Mouse (Mus musculus) hindbrain, embryonic 15.5 days (tissue): ENCODE data around the gene Atp7a. TPM values are rescaled to one million over a fixed set of nuclear protein-coding genes. Genes with fewer than 3 reads are reported as not detected.
"Not testable (repeated sequence)": the region's sequence is repeated elsewhere in the genome, so short reads cannot be mapped to it uniquely, and the experiment has no call there.

Experiments
- ATAC-seq: fragments of 200-750 bp; cut with Nextera tagmentation; 2 replicates; pipeline ENCODE4 v1.8.0; 2017; ENCODE audit warnings: low read depth, moderate number of reproducible peaks, moderate TSS enrichment; ENCODE audit not compliant: low FRiP score
- H3K27ac ChIP-seq: fragments of 300-500 bp; sonication (generic); replicated peaks from 2 replicates; pipeline ENCODE4 v1.5.1; 2015; ENCODE audit warnings: mild to moderate bottlenecking, inconsistent platforms
- H3K27me3 ChIP-seq: fragments of 300-500 bp; sonication (generic); 2 replicates; pipeline ENCODE4 v1.6.1; 2015; ENCODE audit warnings: control low read depth, inconsistent platforms
- H3K36me3 ChIP-seq: fragments of 300-500 bp; sonication (generic); 2 replicates; pipeline ENCODE4 v1.6.1; 2015; ENCODE audit warnings: control low read depth, inconsistent platforms
- H3K4me1 ChIP-seq: fragments of 300-500 bp; sonication (generic); replicated peaks from 2 replicates; pipeline ENCODE4 v1.6.1; 2015; ENCODE audit warnings: control low read depth, inconsistent platforms
- H3K4me2 ChIP-seq: fragments of 300-500 bp; sonication (generic); 2 replicates; pipeline ENCODE4 v1.6.1; 2015; ENCODE audit warnings: moderate library complexity, mild to moderate bottlenecking, inconsistent platforms
- H3K4me3 ChIP-seq: fragments of 300-500 bp; sonication (generic); 2 replicates; pipeline ENCODE4 v1.5.1; 2015; ENCODE audit warnings: mild to moderate bottlenecking, inconsistent platforms
- H3K9ac ChIP-seq: fragments of 300-500 bp; sonication (generic); 2 replicates; pipeline ENCODE4 v1.6.1; 2015; ENCODE audit warnings: inconsistent platforms
- H3K9me3 ChIP-seq: fragments of 300-500 bp; sonication (generic); 2 replicates; pipeline ENCODE4 v1.6.1; 2016; ENCODE audit warnings: control low read depth, inconsistent platforms
- WGBS: fragments of 180-500 bp; shearing (Covaris S2); methylation state at CpG from one replicate; pipeline ENCODE4 v1.1.7; 2015; 5-methylcytosine and 5-hydroxymethylcytosine counted together
- polyA plus RNA-seq: library from polyadenylated mRNA; unstranded; fragments of >200 nt; fragmentation: Nextera tagmentation; extraction: Ambion mirVana; gene quantifications from 2 replicates; pipeline ENCODE4 v1.2.1, GENCODE M21; 2015

Gene Atp7a
- polyA plus RNA-seq, 1 experiment from 2014 or later: 12.5 TPM

- Histone ChIP-seq H3K9me3 (no peaks in the 10 kb centered on the region), H3K27ac (no peak overlapping the region), H3K4me1 (peaks cover 9% of the 10 kb centered on the region; the same call in 1 of the 2 replicates), H3K4me2 (no peak overlapping the region), H3K9ac (no peak overlapping the region), H3K4me3 (no peak overlapping the region), H3K36me3 (no peaks in the 10 kb centered on the region), H3K27me3 (no peaks in the 10 kb centered on the region)
- WGBS: 71% methylated on average over 5 of the region's 5 CpGs
- no peak for ATAC-seq
Measured at GRCm38 (mm10) chrX:106030176-106030575, 3.1 kb downstream of the Atp7a start.

- no peaks in the 10 kb centered on the region for H3K9me3 ChIP-seq
- no peak overlapping the region for H3K27ac ChIP-seq
- peaks cover 9% of the 10 kb centered on the region; the same call in 1 of the 2 replicates for H3K4me1 ChIP-seq
- no peaks in the 10 kb centered on the region for H3K36me3 ChIP-seq
- no peak overlapping the region for H3K4me3 ChIP-seq
- no peak overlapping the region for H3K4me2 ChIP-seq
- no peaks in the 10 kb centered on the region for H3K27me3 ChIP-seq
- no peak for ATAC-seq
- no peak overlapping the region for H3K9ac ChIP-seq
Measured at GRCm38 (mm10) chrX:106031124-106031523, 4.0 kb downstream of the Atp7a start.

- H3K36me3 ChIP-seq: no peaks in the 10 kb centered on the region
- no peaks in the 10 kb centered on the region; the same call in 1 of the 2 replicates for H3K4me1 ChIP-seq
- WGBS: 60% methylated on average over 2 of the region's 2 CpGs
- no peak overlapping the region for H3K9ac ChIP-seq
- no peak for ATAC-seq
- H3K9me3 ChIP-seq: no peaks in the 10 kb centered on the region
- H3K27ac ChIP-seq: no peak overlapping the region
- no peaks in the 10 kb centered on the region for H3K27me3 ChIP-seq
- no peak overlapping the region for H3K4me2 ChIP-seq
- no peak overlapping the region for H3K4me3 ChIP-seq
Measured at GRCm38 (mm10) chrX:106035727-106036126, 8.7 kb downstream of the Atp7a start.

- H3K27me3 ChIP-seq: no peaks in the 10 kb centered on the region
- no peak overlapping the region for H3K27ac ChIP-seq
- no peaks in the 10 kb centered on the region for H3K36me3 ChIP-seq
- H3K4me1 ChIP-seq: no peaks in the 10 kb centered on the region; the same call in 1 of the 2 replicates
- H3K9me3 ChIP-seq: no peaks in the 10 kb centered on the region
- no peak overlapping the region for H3K4me2 ChIP-seq
- no peak for ATAC-seq
- no peak overlapping the region for H3K9ac ChIP-seq
- H3K4me3 ChIP-seq: no peak overlapping the region
- WGBS: 80% methylated on average over 3 of the region's 3 CpGs
Measured at GRCm38 (mm10) chrX:106037185-106037752, 10.2 kb downstream of the Atp7a start.

- no peak overlapping the region for H3K4me3 ChIP-seq
- H3K4me2 ChIP-seq: no peak overlapping the region
- H3K27ac ChIP-seq: no peak overlapping the region
- no peaks in the 10 kb centered on the region for H3K36me3 ChIP-seq
- 63% methylated on average over 8 of the region's 8 CpGs for WGBS
- no peaks in the 10 kb centered on the region for H3K27me3 ChIP-seq
- H3K9me3 ChIP-seq: no peaks in the 10 kb centered on the region
- no peaks in the 10 kb centered on the region for H3K4me1 ChIP-seq
- no peak for ATAC-seq
- no peak overlapping the region for H3K9ac ChIP-seq
Measured at GRCm38 (mm10) chrX:106043863-106044617, 17.0 kb downstream of the Atp7a start.

GRCm38 (mm10) chrX:106045455-106045854 lies 18.4 kb downstream of the Atp7a start:
- no peak for ATAC-seq
- 44% methylated on average over 2 of the region's 2 CpGs for WGBS
- H3K9me3 ChIP-seq: no peaks in the 10 kb centered on the region

GRCm38 (mm10) chrX:106045928-106046327 lies 18.9 kb downstream of the Atp7a start:
- no peak overlapping the region for H3K4me2 ChIP-seq
- H3K4me3 ChIP-seq: no peak overlapping the region
- H3K4me1 ChIP-seq: no peaks in the 10 kb centered on the region
- no peak overlapping the region for H3K27ac ChIP-seq
- ATAC-seq: no peak
- WGBS: 85% methylated on average over 9 of the region's 9 CpGs
- no peak overlapping the region for H3K9ac ChIP-seq
- no peaks in the 10 kb centered on the region for H3K27me3 ChIP-seq
- H3K9me3 ChIP-seq: no peaks in the 10 kb centered on the region
- H3K36me3 ChIP-seq: no peaks in the 10 kb centered on the region

More at GRCm38 (mm10) chrX:106045455-106045854, 18.4 kb downstream of the Atp7a start:
- Histone ChIP-seq H3K4me3 (no peak overlapping the region), H3K9ac (no peak overlapping the region), H3K4me2 (no peak overlapping the region), H3K27ac (no peak overlapping the region), H3K4me1 (no peaks in the 10 kb centered on the region), H3K36me3 (no peaks in the 10 kb centered on the region), H3K27me3 (no peaks in the 10 kb centered on the region)

- Histone ChIP-seq H3K4me2 (no peak overlapping the region), H3K9ac (no peak overlapping the region), H3K27ac (no peak overlapping the region), H3K4me3 (no peak overlapping the region), H3K9me3 (no peaks in the 10 kb centered on the region), H3K27me3 (no peaks in the 10 kb centered on the region), H3K36me3 (no peaks in the 10 kb centered on the region), H3K4me1 (no peaks in the 10 kb centered on the region)
- ATAC-seq: no peak
- WGBS: 89% methylated on average over 1 of the region's 1 CpGs
Measured at GRCm38 (mm10) chrX:106048191-106048590, 21.1 kb downstream of the Atp7a start.

GRCm38 (mm10) chrX:106077858-106078257 lies 50.8 kb downstream of the Atp7a start:
- not testable (repeated sequence) for ATAC-seq, H3K4me1 ChIP-seq
- WGBS: 91% methylated on average over 2 of the region's 2 CpGs

GRCm38 (mm10) chrX:106080811-106081443 lies 53.9 kb downstream of the Atp7a start:
- Histone ChIP-seq H3K9me3 (no peaks in the 10 kb centered on the region), H3K4me1 (no peaks in the 10 kb centered on the region), H3K4me2 (no peak overlapping the region), H3K36me3 (no peaks in the 10 kb centered on the region), H3K9ac (no peak overlapping the region), H3K27me3 (no peaks in the 10 kb centered on the region), H3K27ac (no peak overlapping the region), H3K4me3 (no peak overlapping the region)
- no peak for ATAC-seq
- WGBS: 46% methylated on average over 13 of the region's 13 CpGs

More at GRCm38 (mm10) chrX:106077858-106078257, 50.8 kb downstream of the Atp7a start:
- not testable (repeated sequence) for H3K9ac ChIP-seq, H3K4me2 ChIP-seq, H3K4me3 ChIP-seq, H3K27me3 ChIP-seq, H3K36me3 ChIP-seq, H3K27ac ChIP-seq, H3K9me3 ChIP-seq

GRCm38 (mm10) chrX:106082518-106082917 lies 55.4 kb downstream of the Atp7a start:
- no peak for ATAC-seq
- H3K9me3 ChIP-seq: no peaks in the 10 kb centered on the region
- no peaks in the 10 kb centered on the region for H3K4me1 ChIP-seq
- H3K9ac ChIP-seq: no peak overlapping the region
- H3K27ac ChIP-seq: no peak overlapping the region
- no peak overlapping the region for H3K4me3 ChIP-seq
- no peak overlapping the region for H3K4me2 ChIP-seq
- H3K27me3 ChIP-seq: no peaks in the 10 kb centered on the region
- no peaks in the 10 kb centered on the region for H3K36me3 ChIP-seq

GRCm38 (mm10) chrX:106085132-106085531 lies 58.1 kb downstream of the Atp7a start:
- H3K4me3 ChIP-seq: no peak overlapping the region
- no peaks in the 10 kb centered on the region for H3K36me3 ChIP-seq
- no peak overlapping the region for H3K4me2 ChIP-seq
- no peaks in the 10 kb centered on the region for H3K27me3 ChIP-seq
- no peak for ATAC-seq
- 85% methylated on average over 3 of the region's 3 CpGs for WGBS
- no peaks in the 10 kb centered on the region for H3K4me1 ChIP-seq
- no peak overlapping the region for H3K27ac ChIP-seq
- no peaks in the 10 kb centered on the region for H3K9me3 ChIP-seq
- no peak overlapping the region for H3K9ac ChIP-seq
